In genomic region chr12:117561411-117562059, GRCm38 (mm10) we compare ENCODE assay signal across 12 mouse cellular contexts.
"Had no signal": no experiment of that assay in that cellular context is flagged by ENCODE, and none has a peak within 500 bp of the region (broad histone marks: within the 10 kb centered on the region; RNA-seq: fewer than 3 reads in every experiment).

No protein-coding gene starts in this region.

- DNase-seq: kidney, adult 8-10 months; kidney, postnatal 25 days; liver; lung, adult 18-20 months; right cerebral cortex, postnatal 25 days; thymus, postnatal 36 days had no signal

- H3K4me2 ChIP-seq: intestine, embryonic 15.5 days; limb, embryonic 12.5 days; midbrain, embryonic 11.5 days; midbrain, embryonic 15.5 days; neural tube, embryonic 13.5 days had no signal

- ATAC-seq: intestine, embryonic 15.5 days; midbrain, embryonic 15.5 days had no signal

- H3K4me3 ChIP-seq: intestine, embryonic 15.5 days; limb, embryonic 12.5 days; midbrain, embryonic 15.5 days; neural tube, embryonic 13.5 days had no signal

- H3K9ac ChIP-seq: intestine, embryonic 15.5 days; limb, embryonic 12.5 days; liver, embryonic 14.5 days; midbrain, embryonic 15.5 days; neural tube, embryonic 13.5 days had no signal

- H3K36me3 ChIP-seq: intestine, embryonic 15.5 days; limb, embryonic 12.5 days; midbrain, embryonic 15.5 days; neural tube, embryonic 13.5 days had no signal

- H3K27me3 ChIP-seq: intestine, embryonic 15.5 days; limb, embryonic 12.5 days; midbrain, embryonic 15.5 days; neural tube, embryonic 13.5 days had no signal

- H3K4me1 ChIP-seq: intestine, embryonic 15.5 days; neural tube, embryonic 13.5 days had no signal

- H3K9me3 ChIP-seq: intestine, embryonic 15.5 days; midbrain, embryonic 15.5 days; neural tube, embryonic 13.5 days had no signal

- H3K27ac ChIP-seq: intestine, embryonic 15.5 days; limb, embryonic 12.5 days; liver, embryonic 14.5 days; midbrain, embryonic 15.5 days; neural tube, embryonic 13.5 days had no signal
